Mouse (Mus musculus) liver, embryonic 12.5 days (tissue): Measurements from ENCODE around the gene Pacs1. TPM values are rescaled to one million over a fixed set of nuclear protein-coding genes. Genes with fewer than 3 reads are reported as not detected.
"Not testable (repeated sequence)": the region's sequence is repeated elsewhere in the genome, so short reads cannot be mapped to it uniquely, and the experiment has no call there.

ENCODE experiments used
- ATAC-seq: fragments of 200-750 bp; cut with Nextera tagmentation; 2 replicates; pipeline ENCODE4 v1.8.0; 2017; ENCODE audit warnings: moderate number of reproducible peaks, mild to moderate bottlenecking, moderate library complexity
- H3K27ac ChIP-seq: fragments of 300-500 bp; sonication (generic); 2 replicates; pipeline ENCODE4 v1.5.1; 2016; ENCODE audit warnings: mild to moderate bottlenecking
- H3K27me3 ChIP-seq: fragments of 300-500 bp; sonication (generic); replicated peaks from 2 replicates; pipeline ENCODE4 v1.6.1; 2016; ENCODE audit warnings: mild to moderate bottlenecking, moderate library complexity
- H3K36me3 ChIP-seq: fragments of 300-500 bp; sonication (generic); 2 replicates; pipeline ENCODE4 v1.6.1; 2016; ENCODE audit warnings: mild to moderate bottlenecking, moderate library complexity
- H3K4me1 ChIP-seq: fragments of 300-500 bp; sonication (generic); 2 replicates; pipeline ENCODE4 v1.6.1; 2016
- H3K4me2 ChIP-seq: fragments of 300-500 bp; sonication (generic); 2 replicates; pipeline ENCODE4 v1.6.1; 2016; ENCODE audit warnings: mild to moderate bottlenecking, moderate library complexity
- H3K4me3 ChIP-seq: fragments of 300-500 bp; sonication (generic); 2 replicates; pipeline ENCODE4 v1.5.1; 2016; ENCODE audit warnings: mild to moderate bottlenecking, moderate library complexity
- H3K9ac ChIP-seq: fragments of 300-500 bp; sonication (generic); 2 replicates; pipeline ENCODE4 v1.6.1; 2016; ENCODE audit warnings: mild to moderate bottlenecking, moderate library complexity
- H3K9me3 ChIP-seq: fragments of 300-500 bp; sonication (generic); replicated peaks from 2 replicates; pipeline ENCODE4 v1.6.1; 2016; ENCODE audit warnings: mild to moderate bottlenecking, moderate library complexity
- WGBS: fragments of 180-500 bp; shearing (Covaris S2); methylation state at CpG from one replicate; pipeline ENCODE4 v1.1.7; 2016; ENCODE audit not compliant: insufficient replicate concordance; 5-methylcytosine and 5-hydroxymethylcytosine counted together
- polyA plus RNA-seq: library from polyadenylated mRNA; unstranded; fragments of >200 nt; fragmentation: Nextera tagmentation; extraction: Ambion mirVana; gene quantifications from 2 replicates; pipeline ENCODE4 v1.2.1, GENCODE M21; 2016

Gene Pacs1
- polyA plus RNA-seq, 1 experiment from 2014 or later: 17.2 TPM

- not testable (repeated sequence) for H3K9me3 ChIP-seq, H3K9ac ChIP-seq, ATAC-seq, H3K4me1 ChIP-seq, H3K27me3 ChIP-seq, H3K4me3 ChIP-seq, H3K4me2 ChIP-seq
- Histone ChIP-seq H3K36me3 (peaks cover 66% of the 10 kb centered on the region), H3K27ac (peak overlapping the region; percentile 59; the same call in 1 of the 2 replicates)
- WGBS: 68% methylated on average over 4 of the region's 6 CpGs
These were observed 123.9 kb downstream of the Pacs1 start for GRCm38 (mm10) chr19:5149041-5149440.

GRCm38 (mm10) chr19:5139640-5140039, 133.3 kb downstream of the Pacs1 start:
- Histone ChIP-seq H3K9me3 (no peaks in the 10 kb centered on the region), H3K4me1 (no peaks in the 10 kb centered on the region), H3K27me3 (no peaks in the 10 kb centered on the region), H3K4me3 (no peak overlapping the region), H3K36me3 (peaks cover 53% of the 10 kb centered on the region), H3K9ac (no peak overlapping the region), H3K4me2 (no peak overlapping the region), H3K27ac (no peak overlapping the region)
- WGBS: 15% methylated on average over 2 of the region's 2 CpGs
- no peak for ATAC-seq

- Histone ChIP-seq H3K4me1 (no peaks in the 10 kb centered on the region), H3K27ac (no peak overlapping the region), H3K4me3 (no peak overlapping the region), H3K9ac (no peak overlapping the region), H3K27me3 (no peaks in the 10 kb centered on the region; the same call in 1 of the 2 replicates), H3K9me3 (no peaks in the 10 kb centered on the region), H3K4me2 (no peak overlapping the region), H3K36me3 (peaks cover 21% of the 10 kb centered on the region)
- 65% methylated on average over 4 of the region's 4 CpGs for WGBS
- no peak for ATAC-seq
These were observed 141.7 kb downstream of the Pacs1 start for GRCm38 (mm10) chr19:5131237-5131636.

- Histone ChIP-seq H3K4me3 (no peak overlapping the region), H3K4me1 (no peaks in the 10 kb centered on the region), H3K9ac (no peak overlapping the region), H3K9me3 (no peaks in the 10 kb centered on the region), H3K36me3 (peaks cover 13% of the 10 kb centered on the region), H3K27ac (no peak overlapping the region), H3K27me3 (no peaks in the 10 kb centered on the region; the same call in 1 of the 2 replicates), H3K4me2 (no peak overlapping the region)
- ATAC-seq: no peak
- WGBS: 42% methylated on average over 1 of the region's 1 CpGs
These were observed 143.1 kb downstream of the Pacs1 start for GRCm38 (mm10) chr19:5129770-5130169.

- no peak for ATAC-seq
- Histone ChIP-seq H3K9ac (no peak overlapping the region), H3K27me3 (peaks cover 17% of the 10 kb centered on the region; the same call in 1 of the 2 replicates), H3K9me3 (no peaks in the 10 kb centered on the region), H3K4me2 (no peak overlapping the region), H3K4me1 (no peaks in the 10 kb centered on the region), H3K4me3 (no peak overlapping the region), H3K27ac (no peak overlapping the region), H3K36me3 (no peaks in the 10 kb centered on the region)
- WGBS: 50% methylated on average over 7 of the region's 7 CpGs
These were observed 148.8 kb downstream of the Pacs1 start for GRCm38 (mm10) chr19:5124055-5124614.

GRCm38 (mm10) chr19:5123241-5123640, 149.7 kb downstream of the Pacs1 start:
- Histone ChIP-seq H3K27me3 (peaks cover 25% of the 10 kb centered on the region), H3K36me3 (no peaks in the 10 kb centered on the region), H3K9ac (no peak overlapping the region), H3K4me2 (no peak overlapping the region), H3K4me3 (no peak overlapping the region), H3K4me1 (peaks cover 5% of the 10 kb centered on the region), H3K9me3 (no peaks in the 10 kb centered on the region), H3K27ac (no peak overlapping the region)
- no peak for ATAC-seq
- WGBS: 50% methylated on average over 3 of the region's 3 CpGs

- Histone ChIP-seq H3K4me3 (no peak overlapping the region), H3K27ac (no peak overlapping the region), H3K27me3 (peaks cover 33% of the 10 kb centered on the region), H3K9ac (no peak overlapping the region), H3K4me2 (no peak overlapping the region), H3K36me3 (no peaks in the 10 kb centered on the region), H3K4me1 (peaks cover 13% of the 10 kb centered on the region), H3K9me3 (no peaks in the 10 kb centered on the region)
- 60% methylated on average over 10 of the region's 10 CpGs for WGBS
- no peak for ATAC-seq
These were observed 150.4 kb downstream of the Pacs1 start for GRCm38 (mm10) chr19:5122492-5122891.

GRCm38 (mm10) chr19:5118384-5118698, 154.6 kb downstream of the Pacs1 start, which contains the start of gene Klc2:
Gene Klc2, minus strand, starts transcription at chr19:5118560.
- WGBS: 2% methylated on average over 18 of the region's 18 CpGs
- ATAC-seq: peak; percentile 80
- peak within 1 kb of the TSS; percentile 31; the same call in 1 of the 2 replicates for H3K27ac ChIP-seq
- H3K9me3 ChIP-seq: no peaks in the 10 kb centered on the region
- H3K36me3 ChIP-seq: no peaks in the 10 kb centered on the region
- peaks cover 22% of the 10 kb centered on the region for H3K4me1 ChIP-seq
- H3K4me2 ChIP-seq: peak within 1 kb of the TSS; percentile 97
- H3K9ac ChIP-seq: peak within 1 kb of the TSS; percentile 76
- H3K27me3 ChIP-seq: peaks cover 43% of the 10 kb centered on the region
- H3K4me3 ChIP-seq: peak within 1 kb of the TSS; percentile 71

GRCm38 (mm10) chr19:5117494-5118383, 155.2 kb downstream of the Pacs1 start:
- H3K4me1 ChIP-seq: peaks cover 22% of the 10 kb centered on the region
- H3K4me2 ChIP-seq: peak overlapping the region; percentile 97
- H3K36me3 ChIP-seq: no peaks in the 10 kb centered on the region
- H3K27me3 ChIP-seq: peaks cover 37% of the 10 kb centered on the region
- WGBS: under 1% methylated on average over 81 of the region's 83 CpGs
- no peaks in the 10 kb centered on the region for H3K9me3 ChIP-seq
- peak overlapping the region; percentile 71 for H3K4me3 ChIP-seq
- ATAC-seq: peak; percentile 72
- H3K9ac ChIP-seq: peak overlapping the region; percentile 76
- peak overlapping the region; percentile 31; the same call in 1 of the 2 replicates for H3K27ac ChIP-seq

GRCm38 (mm10) chr19:5113783-5114182, 159.1 kb downstream of the Pacs1 start:
- peaks cover 14% of the 10 kb centered on the region for H3K36me3 ChIP-seq
- no peak for ATAC-seq

GRCm38 (mm10) chr19:5109659-5110453, 163.1 kb downstream of the Pacs1 start:
- no peak overlapping the region for H3K27ac ChIP-seq

More at GRCm38 (mm10) chr19:5113783-5114182, 159.1 kb downstream of the Pacs1 start:
- Histone ChIP-seq H3K9ac (no peak overlapping the region), H3K4me2 (no peak overlapping the region), H3K4me3 (no peak overlapping the region), H3K27ac (no peak overlapping the region), H3K4me1 (peaks cover 32% of the 10 kb centered on the region), H3K9me3 (no peaks in the 10 kb centered on the region), H3K27me3 (peaks cover 23% of the 10 kb centered on the region)
- WGBS: 83% methylated on average over 7 of the region's 7 CpGs

More at GRCm38 (mm10) chr19:5109659-5110453, 163.1 kb downstream of the Pacs1 start:
- H3K4me2 ChIP-seq: no peak overlapping the region
- peaks cover 17% of the 10 kb centered on the region for H3K36me3 ChIP-seq
- no peaks in the 10 kb centered on the region for H3K9me3 ChIP-seq
- 70% methylated on average over 19 of the region's 19 CpGs for WGBS
- H3K27me3 ChIP-seq: no peaks in the 10 kb centered on the region
- peaks cover 41% of the 10 kb centered on the region for H3K4me1 ChIP-seq
- H3K4me3 ChIP-seq: no peak overlapping the region
- no peak overlapping the region for H3K9ac ChIP-seq
- ATAC-seq: no peak
